Mouse (Mus musculus) ovary, postnatal 10 days (tissue): Measurements from ENCODE around the gene Ech1.

Source experiments
- DNase-seq: peaks from one replicate; pipeline ENCODE4 v3.0.0; 2022; ENCODE audit warnings: low spot score

Gene Ech1

DNA sequence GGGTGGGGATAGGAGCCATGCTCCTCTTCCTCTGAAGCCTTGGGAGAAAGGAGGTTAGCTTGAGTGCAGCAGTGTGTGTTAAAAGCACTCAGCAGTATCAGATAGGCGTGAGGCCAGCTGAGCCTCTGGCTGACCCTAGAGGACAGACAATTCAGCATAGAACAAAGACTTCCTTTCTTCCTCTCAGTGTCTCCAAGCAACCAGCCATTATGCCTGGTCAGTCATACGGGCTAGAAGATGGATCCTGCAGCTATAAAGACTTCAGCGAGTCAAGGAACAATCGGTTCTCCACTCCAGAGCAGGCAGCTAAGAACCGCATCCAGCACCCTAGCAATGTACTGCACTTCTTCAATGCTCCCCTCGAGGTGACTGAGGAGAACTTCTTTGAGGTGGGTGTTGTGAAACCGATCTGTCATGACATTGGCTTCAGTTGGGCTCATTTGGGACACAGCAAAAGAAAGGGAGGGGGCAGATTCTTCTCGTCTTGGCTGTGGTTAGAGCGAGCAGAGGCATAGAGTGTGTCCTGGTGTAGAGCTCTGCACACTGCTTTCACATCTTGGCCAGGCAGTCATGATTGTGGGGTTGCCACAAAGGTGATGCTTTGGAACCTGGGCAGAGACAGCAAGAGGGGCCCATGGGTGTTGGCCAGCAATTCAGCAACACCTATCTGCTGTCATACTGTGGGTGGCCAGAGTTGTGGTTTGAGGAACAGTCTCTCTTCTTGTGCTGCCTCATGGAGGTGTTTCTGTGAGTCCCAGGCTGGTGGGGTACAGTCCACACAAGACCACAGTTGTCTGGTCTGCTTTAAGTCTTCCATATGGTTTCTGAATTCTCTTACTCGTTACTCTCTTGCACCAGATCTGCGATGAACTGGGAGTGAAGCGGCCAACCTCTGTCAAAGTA is 4.4 kb upstream of the Ech1 start:
- DNase-seq = no peak

DNA sequence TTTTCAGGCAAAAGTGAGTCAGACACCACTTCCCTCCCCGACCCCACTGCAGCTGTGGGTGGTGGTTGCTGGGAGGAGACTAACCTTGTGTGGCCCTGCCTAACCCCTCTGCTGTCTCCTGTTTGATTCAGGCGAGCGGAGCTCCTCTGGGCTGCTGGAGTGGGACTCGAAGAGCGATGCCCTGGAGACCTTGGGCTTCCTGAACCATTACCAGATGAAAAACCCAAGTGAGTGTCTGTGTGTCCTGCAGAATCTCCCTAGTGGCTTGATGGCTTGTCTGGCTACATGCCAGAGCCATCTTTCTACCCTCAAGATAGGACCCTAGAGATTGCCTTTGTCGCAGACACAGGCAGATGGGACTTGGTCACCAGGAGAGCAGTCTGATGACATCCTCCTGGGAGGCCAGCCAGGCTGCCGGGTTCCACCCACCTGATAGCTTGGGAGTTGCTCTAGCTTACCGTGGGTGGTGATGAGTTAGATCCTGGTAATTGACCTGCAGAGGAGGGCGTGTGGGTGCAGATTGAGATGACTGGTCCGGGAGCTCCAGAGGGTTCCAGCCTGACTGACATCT is 3.7 kb upstream of the Ech1 start:
- no peak for DNase-seq

DNA sequence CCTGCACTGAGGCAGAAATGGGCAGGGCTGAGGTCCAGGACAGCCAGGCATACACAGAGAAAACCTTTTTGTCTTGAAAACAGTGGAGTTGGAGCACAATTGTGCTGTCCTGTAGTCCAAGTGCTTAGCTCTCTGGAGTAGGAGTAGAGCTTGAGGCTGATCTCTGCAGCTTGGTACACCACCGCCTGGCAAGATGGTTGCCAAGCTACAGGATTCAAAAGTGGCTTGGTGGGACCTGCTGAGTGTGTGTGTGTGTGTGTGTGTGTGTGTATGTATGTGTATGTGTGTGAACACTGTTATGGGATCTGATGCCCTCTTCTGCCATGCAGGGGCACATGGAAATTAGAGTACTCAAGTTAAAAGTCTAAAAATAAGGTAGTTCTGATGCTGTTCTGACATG is 2.5 kb upstream of the Ech1 start:
- DNase-seq = no peak

DNA sequence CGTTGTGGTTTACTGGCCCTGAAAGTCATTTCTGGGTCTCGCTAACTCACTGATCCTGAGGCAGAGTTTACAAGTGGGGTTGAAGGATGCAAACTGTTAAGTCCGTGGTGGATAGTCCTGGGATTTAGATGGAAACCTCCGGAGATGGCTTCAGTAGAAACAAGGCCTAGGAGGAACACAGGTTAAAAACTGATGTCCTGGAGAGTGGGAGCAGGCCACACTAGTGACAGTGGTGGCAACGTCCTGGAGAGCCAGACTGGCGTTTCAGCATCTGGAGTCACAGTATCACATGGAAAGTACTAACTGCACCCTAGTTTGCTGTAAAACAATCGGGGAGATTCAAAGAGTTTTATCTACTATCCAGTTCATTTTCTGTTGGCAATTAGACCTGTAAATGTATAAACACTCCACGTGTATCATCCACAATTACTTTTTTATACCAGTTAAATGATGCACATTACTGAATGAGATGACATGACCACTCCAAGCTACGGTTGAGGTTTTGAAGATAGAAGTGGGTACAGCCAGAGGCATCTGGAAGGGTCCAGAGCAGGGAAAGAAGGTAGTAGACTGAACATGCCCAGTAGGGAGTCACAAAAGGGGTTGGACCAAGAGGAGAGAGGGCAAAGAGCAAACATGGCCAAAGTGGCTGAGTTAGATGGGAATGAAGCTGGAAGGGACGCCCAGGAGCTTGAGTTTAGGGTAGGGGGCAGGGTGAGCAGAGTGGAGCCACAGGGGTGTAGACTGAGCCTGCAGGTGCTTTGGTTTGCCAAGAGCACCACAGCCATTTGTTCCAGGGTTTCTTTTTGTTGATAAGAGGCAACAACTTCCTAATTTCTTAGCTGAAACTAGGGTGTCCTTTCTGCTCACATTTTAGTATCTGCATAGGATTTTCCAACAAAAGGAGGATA is 1.8 kb upstream of the Ech1 start:
- DNase-seq = no peak

DNA sequence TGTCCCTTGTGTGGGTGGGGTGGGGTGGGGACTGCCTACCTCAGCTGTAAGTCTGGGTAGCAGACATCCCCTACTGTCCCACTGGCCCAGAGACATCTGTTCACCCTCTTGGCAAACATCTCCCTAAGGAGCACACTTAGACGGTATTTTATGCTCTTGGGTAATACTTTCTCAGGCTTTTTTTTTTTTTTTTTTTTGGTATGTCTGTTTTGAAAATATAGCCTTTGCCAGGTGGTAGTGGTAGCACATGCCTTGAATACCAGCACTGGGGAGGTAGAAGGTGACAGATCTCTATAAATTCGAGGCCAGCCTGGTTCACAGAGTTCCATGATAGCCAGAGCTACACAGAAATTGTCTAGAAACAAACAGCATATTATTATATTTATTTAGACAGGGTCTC is 1.1 kb upstream of the Ech1 start:
- DNase-seq = no peak

DNA sequence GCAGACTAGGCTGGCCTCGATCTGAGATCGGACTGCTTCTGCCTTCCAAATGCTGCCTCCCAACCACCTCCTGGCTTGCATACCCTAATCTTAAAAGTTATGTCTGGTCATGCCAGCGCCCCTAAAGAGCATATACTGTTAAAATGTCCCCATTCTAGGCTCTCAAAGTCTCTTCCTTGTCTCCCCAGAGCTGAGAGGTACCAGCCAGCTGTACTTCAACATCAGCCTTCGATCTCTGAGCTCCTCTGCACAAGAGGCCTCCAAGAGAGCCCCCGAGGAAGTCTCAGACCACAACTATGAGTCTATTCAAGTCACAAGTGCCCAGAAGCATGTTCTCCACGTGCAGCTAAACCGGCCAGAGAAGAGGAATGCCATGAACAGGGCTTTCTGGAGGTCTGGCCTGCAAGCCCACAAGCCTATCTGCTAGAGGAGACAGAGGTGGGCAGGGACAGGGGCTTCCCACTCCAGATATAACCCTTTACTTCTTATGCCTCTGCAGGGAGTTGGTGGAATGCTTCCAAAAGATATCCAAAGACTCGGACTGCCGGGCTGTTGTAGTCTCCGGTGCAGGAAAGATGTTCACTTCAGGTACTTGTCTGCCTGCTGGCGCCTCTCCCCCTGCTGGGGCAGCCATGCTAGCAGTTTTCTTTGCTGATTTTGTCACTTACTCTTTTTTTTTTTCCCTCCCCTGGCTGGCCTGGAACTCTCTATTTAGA is 827 bp downstream of the Ech1 start:
- no peak for DNase-seq

DNA sequence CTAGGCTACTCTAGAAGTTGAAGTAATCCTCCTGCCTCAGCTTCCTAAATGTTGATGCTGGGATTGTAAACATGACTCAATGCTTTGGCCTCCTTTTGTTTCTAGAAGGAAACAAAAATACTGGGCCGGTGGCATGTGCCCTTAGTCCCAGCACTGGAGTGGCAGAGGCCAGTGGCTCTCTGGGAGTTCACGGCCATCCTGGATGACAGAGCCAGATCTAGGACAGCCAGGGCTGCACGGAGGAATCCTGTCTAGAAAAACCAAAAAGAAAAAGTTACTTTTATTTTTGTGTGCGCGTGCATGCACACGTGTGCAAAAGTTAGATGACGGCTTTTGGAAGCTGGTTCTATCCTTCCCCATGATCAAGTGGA is 1.4 kb downstream of the Ech1 start:
- no peak for DNase-seq

DNA sequence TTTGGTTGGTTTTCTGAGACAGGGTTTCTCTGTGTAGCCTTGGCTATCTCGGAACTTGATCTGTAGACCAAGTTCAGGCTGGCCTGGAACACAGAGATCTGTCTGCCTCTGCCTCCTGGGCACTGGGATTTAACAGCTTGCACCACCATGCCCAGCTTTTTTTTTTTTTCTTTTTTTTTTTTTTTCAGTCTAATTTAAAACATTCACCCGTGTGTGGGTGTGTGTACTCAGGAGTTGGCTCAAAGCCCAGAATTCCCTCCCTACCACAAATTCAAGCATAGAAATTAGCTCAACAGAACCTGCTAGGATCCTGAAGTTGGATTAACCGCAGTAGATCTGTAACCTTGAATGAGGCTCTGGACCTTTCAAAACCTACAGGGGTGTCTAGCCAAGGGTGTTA is 2.3 kb downstream of the Ech1 start:
- DNase-seq = no peak

DNA sequence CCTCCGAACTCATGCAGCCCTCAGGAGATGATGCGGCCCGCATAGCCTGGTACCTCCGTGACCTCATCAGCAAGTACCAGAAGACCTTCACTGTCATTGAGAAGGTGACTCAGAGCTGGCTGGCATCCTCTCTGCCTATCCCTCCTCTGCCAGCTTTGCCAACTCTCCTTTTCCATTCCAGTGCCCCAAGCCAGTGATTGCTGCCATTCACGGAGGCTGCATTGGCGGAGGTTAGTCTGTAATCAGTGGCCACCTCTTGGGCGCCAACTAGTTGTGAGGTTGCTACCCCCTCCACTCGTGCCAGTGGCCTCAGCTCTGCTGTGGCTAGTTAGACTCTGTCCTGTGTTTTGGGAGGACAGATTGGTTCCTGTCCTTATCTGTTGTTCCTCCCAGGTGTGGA is 4.8 kb downstream of the Ech1 start:
- DNase-seq = no peak

DNA sequence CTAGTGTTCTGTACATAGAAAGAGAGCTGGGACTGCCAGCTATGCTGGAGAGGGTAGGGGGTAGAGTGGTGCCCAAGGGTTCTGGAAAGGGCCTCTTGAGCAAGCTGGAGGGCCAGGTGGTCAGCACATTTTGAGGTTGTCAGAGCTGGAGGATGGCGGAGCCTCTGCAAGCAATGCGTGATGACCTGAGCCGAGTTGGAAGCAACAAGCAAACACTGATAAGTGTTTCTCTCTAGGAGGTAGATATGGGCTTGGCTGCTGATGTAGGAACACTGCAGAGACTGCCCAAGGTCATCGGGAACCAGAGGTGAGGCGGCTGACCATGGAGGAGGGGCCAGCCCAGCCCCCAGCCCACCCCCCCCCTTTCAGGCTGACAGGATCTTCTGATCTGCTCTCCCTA is 6.0 kb downstream of the Ech1 start:
- DNase-seq = no peak

DNA sequence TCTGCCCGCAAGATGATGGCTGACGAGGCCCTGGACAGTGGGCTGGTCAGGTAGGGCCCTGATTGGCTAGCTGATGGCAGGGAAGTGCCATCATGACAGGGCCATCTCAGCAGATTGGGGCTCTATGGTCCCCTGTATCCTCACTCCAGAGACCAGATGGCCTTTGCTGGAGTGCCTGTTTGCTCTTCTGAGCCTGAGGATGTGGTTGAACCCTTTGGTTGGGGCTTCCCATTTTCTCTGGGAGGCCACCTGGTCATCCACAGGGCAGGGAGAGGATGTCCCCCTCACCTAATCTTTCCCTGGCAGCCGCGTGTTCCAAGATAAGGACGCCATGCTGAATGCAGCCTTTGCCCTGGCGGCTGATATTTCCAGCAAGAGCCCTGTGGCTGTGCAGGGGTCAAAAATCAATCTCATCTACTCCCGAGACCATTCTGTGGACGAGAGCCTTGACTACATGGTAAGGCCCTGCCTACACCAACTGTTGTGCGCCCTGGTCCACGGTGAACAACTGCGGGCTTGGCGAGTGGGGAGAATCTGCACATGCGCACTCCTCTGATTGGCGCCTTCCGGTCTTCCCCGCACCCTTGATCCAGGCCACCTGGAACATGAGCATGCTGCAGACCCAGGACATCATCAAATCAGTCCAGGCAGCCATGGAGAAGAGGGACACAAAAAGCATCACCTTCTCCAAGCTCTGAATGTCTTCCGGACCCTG is 6.6 kb downstream of the Ech1 start:
- no peak for DNase-seq

DNA sequence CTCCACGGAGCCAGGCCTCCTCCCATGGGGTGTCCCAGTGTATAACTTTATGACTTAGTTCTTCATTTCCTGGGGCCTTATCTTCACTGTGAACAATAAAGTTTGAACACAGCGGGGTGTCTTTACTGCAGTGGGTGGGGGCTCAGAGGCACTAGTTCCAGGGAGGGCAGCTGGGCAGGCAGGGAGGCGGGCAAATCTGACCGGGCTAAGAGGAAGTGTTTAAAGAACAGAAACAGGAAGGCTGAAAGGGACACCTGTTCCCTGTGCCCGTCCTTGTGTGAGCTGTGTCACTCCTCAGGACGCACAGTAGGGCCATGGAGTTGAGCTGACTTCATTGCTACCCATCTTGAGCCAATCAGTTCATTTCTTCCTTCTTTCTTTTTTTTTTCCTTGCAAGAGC is 7.1 kb downstream of the Ech1 start:
- DNase-seq = no peak

DNA sequence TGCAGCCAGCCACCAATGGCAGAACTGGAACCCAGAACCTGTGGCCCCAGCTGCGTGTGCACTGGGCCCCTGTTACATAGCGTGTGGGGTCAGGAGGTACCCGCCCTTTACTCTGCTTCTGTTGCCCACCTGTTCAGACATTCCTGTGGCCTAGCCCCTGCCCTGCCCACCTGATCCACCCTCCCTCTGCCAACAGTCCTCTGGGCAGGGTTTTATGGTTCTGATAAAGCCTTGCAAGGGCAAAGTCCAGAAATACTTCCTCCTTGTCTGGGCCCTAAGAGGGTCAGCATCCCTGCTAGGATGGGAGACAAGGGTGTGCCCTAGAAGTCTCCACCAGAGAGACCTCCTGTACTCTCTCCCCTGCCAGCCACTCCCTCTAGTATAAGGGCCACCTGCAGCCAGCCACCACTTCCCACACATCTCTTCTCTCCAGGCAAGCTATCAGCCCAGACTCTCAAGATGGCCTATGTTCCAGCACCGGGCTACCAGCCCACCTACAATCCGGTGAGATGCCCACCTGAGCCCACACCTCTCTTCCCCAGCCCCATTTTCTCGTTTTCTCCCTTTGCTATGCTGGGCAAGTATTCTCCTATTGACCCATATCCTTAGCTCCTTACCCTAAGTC is 8.8 kb downstream of the Ech1 start, which contains the start of gene Lgals4:
Gene Lgals4 (plus strand): TSS at position 132 of the 625 bp plus-strand sequence.
- no peak for DNase-seq

DNA sequence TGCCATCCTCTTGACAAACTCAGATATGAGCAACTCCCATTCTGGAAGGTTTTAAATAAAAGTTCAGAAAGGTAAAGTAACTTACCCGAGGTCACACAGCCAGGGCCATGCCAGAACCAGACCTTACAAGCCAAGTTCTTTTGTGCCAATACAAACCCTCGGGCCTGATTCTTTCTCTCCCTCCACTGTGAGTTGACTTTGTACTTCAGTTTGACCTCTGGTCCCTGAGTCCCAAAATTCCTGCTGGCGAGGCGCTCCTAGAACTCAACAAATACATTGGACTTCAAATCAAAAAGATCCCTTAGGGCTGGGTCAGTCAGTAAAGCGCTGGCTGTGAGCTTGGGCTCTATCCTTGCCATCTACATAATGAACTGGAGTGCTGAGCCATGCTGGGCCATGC is 11.9 kb downstream of the Ech1 start:
- DNase-seq = no peak

DNA sequence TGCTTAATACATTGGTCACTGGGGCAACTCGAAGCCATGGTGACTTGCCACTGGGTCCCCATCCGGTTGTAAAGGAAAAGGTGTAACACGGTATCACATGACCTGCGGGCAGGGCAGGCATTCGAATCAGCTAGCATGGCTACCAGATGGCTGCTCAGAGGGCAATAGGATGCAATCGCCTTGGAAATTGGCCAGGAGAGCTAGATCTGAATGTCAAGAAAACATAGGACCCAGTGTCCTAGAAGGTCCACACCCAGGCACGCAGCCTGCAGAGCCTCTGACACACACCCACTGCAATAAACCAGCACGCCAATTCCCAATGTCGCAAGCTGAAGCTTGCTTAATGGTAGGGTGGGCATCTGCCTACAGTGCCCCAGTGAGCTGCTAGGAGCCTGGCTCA is 13.3 kb downstream of the Ech1 start:
- no peak for DNase-seq

DNA sequence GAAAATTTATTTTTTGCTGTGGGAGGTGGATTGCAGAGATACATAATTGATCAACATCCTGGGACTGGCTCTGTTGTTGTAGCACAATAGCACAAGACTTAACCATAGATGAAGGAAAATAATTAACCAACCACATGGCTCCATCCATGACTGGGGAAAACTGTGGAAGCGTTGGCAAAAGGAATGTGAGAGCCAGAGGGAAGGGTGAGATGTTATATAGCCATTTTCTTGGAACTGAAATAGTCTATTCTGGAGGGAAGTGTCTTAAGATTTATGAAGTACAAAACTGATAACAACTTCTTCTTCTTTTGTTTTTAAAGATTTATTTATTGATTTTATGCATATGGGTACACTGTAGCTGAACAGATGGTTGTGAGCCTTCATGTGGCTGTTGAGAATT is 22.3 kb downstream of the Ech1 start:
- DNase-seq = no peak

DNA sequence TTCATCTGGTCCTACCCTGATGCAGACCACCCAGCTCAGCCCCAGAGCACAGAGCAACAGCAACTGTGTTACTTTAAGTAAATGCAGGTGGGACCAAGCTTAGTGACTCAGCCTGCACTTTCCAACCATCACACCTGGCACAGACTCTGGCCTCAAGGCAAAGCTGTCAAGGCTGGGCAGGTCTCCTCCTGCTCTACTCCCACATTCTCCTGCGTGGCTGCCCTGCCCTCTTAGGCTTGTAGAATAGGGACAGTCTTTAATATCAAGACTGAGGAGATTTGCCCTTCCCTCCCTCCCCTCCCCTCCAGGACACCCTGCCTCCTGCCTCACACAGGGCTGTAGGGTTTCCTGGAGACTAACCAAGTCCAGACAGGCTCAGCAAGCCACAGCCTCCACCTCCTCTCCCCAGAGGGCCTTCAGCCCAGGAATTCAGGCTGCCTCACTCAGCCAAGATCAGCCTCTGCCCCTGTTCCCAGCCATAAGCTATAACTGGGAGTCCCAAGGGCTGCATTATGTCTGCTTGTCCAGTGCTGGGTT is 24.8 kb downstream of the Ech1 start:
- no peak for DNase-seq

DNA sequence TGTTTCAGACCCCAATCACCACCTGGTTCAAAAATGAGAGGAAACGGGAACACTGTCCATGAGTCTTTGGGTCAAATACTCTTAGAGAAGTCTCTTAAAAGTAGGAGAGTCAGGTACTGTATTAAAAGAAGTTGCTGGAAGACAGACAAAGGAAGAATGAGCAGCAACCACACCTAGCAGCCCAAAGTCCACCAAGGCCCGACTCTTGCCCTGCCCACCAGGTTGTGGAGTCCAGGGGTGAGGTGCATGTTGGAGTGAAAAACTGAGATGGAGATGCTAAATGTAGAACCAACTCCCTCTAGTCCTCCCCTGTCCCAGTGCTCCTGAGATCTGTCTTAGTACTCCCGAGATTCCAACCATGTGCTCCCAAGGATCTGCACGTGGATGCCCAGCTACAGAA is 25.6 kb downstream of the Ech1 start:
- no peak for DNase-seq

DNA sequence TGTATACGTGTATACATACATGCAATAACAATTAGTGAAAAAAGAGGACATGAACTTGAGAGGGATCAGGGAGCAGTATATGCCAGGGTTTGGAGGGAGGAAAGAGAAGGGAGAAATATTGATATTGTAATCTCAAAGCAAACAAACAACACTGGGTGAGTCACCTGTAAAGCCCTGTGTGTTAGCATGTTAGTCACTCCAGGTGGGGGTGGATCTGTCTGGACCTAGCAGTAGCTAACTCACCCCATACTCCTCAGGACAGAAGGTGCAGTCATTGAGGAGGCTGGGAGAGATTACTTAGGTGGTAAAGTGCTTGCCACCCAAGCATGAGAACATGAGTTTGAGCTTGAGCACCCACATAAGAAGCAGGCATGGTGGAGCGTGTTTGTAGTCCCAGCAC is 34.9 kb downstream of the Ech1 start:
- no peak for DNase-seq

DNA sequence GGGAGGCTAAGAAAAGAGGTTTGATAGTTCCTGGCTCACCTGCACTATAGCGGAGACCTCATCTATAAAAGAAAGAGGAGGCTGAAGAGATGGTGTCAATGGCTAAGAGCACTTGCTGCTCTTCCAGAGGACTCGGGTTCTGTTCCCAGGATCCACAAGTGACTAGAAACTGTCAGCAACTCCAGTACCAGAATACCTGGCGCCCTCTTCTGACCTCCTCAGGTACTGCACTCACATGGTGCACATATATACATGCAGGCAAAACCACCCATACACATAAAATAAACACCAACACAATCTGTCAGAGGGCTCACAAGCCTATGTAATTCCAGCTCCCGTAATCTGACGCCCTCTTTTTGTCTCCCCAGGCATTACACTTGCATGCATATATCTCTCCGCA is 35.9 kb downstream of the Ech1 start:
- DNase-seq = no peak
